Mouse (Mus musculus) forebrain, postnatal 0 days (tissue): ENCODE measurements around the gene Pde4d. TPM values are rescaled to one million over a fixed set of nuclear protein-coding genes. Genes with fewer than 3 reads are reported as not detected.

Experiments
- ATAC-seq: fragments of 200-750 bp; cut with Nextera tagmentation; 2 replicates; pipeline ENCODE4 v1.8.0; 2017; ENCODE audit warnings: mild to moderate bottlenecking, moderate library complexity
- DNase-seq: peaks from one replicate; pipeline ENCODE4 v3.0.0-alpha.2; 2015
- H3K27ac ChIP-seq: fragments of 300-500 bp; sonication (generic); 2 replicates; pipeline ENCODE4 v1.5.1; 2014; ENCODE audit warnings: low read depth, mild to moderate bottlenecking, antibody characterized with exemption, low read length, moderate library complexity, mixed read lengths
- H3K27me3 ChIP-seq: fragments of 300-500 bp; sonication (generic); 2 replicates; pipeline ENCODE4 v1.6.1; 2014; ENCODE audit warnings: mild to moderate bottlenecking, low read length, mixed read lengths; ENCODE audit not compliant: insufficient read depth
- H3K36me3 ChIP-seq: fragments of 300-500 bp; sonication (generic); 2 replicates; pipeline ENCODE4 v1.6.1; 2014; ENCODE audit warnings: mild to moderate bottlenecking, moderate library complexity; ENCODE audit not compliant: insufficient read depth
- H3K4me1 ChIP-seq: fragments of 300-500 bp; sonication (generic); 2 replicates; pipeline ENCODE4 v1.6.1; 2014; ENCODE audit warnings: antibody characterized with exemption; ENCODE audit not compliant: insufficient read depth
- H3K4me2 ChIP-seq: fragments of 300-500 bp; sonication (generic); 2 replicates; pipeline ENCODE4 v1.6.1; 2014; ENCODE audit warnings: low read depth, mild to moderate bottlenecking, moderate library complexity
- H3K4me3 ChIP-seq: fragments of 300-500 bp; sonication (generic); 2 replicates; pipeline ENCODE4 v1.5.1; 2014; ENCODE audit warnings: low read depth, low read length, mixed read lengths
- H3K9ac ChIP-seq: fragments of 300-500 bp; sonication (generic); 2 replicates; pipeline ENCODE4 v1.6.1; 2014; ENCODE audit warnings: mild to moderate bottlenecking
- H3K9me3 ChIP-seq: fragments of 300-500 bp; sonication (generic); 2 replicates; pipeline ENCODE4 v1.6.1; 2016; ENCODE audit warnings: low read length
- CTCF ChIP-seq: sonication (generic); IDR thresholded peaks from 2 replicates; pipeline ENCODE4 v1.5.1; 2016; ENCODE audit warnings: antibody characterized with exemption, control low read depth, low read depth
- WGBS: fragments of 180-500 bp; shearing (Covaris S2); extraction: QIAGEN DNeasy Blood & Tissue Kit; methylation state at CpG from one replicate; pipeline ENCODE4 v1.1.7; 2014; 5-methylcytosine and 5-hydroxymethylcytosine counted together
- polyA plus RNA-seq: library from polyadenylated mRNA; unstranded; fragments of >200 nt; fragmentation: Nextera tagmentation; extraction: Ambion mirVana; gene quantifications from 2 replicates; pipeline ENCODE4 v1.2.1, GENCODE M21; 2015
- total RNA-seq: library from RNA; depleted of rRNA; stranded (reverse); fragments of >200 nt; gene quantifications from 2 replicates; pipeline ENCODE4 v1.2.3, GENCODE M21; 2014

Gene Pde4d
- total and polyA plus RNA-seq, 2 experiments from 2014 or later, result 13.2 to 78.8 TPM

DNA sequence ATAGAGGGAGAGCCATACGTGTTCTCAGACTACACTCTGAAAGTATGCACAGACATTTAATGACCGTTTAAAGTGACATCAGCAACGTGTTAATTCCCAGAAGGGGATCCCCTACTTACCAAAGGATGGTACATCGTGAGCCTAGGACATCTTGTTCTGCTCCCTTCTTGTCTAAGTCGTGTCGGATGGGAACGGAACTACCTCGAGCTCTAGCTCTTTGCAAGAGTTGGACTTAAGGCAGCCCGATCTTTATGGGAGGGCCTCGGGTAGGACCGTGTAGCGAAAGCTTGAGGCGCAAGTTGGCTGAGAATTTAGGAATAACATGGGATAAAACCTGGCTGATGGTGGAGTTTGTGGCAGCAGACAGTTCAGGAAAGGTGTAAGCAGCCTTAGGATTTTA lies 1464.5 kb downstream of the Pde4d start:
- WGBS, result 95% methylated on average over 13 of the region's 13 CpGs
- ATAC-seq, result no peak
- H3K36me3 ChIP-seq, result no peaks in the 10 kb centered on the region

DNA sequence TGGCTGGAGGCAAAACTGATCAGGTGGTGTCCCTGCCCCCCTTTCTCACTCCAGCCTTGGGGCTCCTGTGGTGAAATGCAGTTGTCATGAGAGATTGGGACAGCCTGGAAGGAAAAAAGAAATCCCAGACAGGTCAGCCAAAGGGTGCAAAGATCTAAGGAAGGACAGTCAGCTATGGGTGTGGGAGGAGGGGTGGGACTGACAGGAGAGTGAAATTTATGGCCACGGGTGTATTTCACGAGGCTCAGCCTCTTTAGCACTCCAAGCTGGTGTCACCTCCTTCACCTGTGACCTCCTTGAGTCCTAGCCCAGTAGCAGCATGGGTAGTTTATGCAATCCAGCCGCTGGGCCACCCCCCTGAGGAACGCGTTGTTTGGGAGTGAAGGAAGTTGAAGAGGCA lies 1465.1 kb downstream of the Pde4d start:
- H3K4me1 ChIP-seq, result no peaks in the 10 kb centered on the region
- no peaks in the 10 kb centered on the region for H3K36me3 ChIP-seq
- no peaks in the 10 kb centered on the region for H3K9me3 ChIP-seq
- no peak overlapping the region for H3K4me2 ChIP-seq
- H3K27ac ChIP-seq, result no peak overlapping the region
- no peak for TF ChIP-seq CTCF
- ATAC-seq (no peak), DNase-seq (no peak)
- no peak overlapping the region for H3K9ac ChIP-seq
- no peak overlapping the region for H3K4me3 ChIP-seq
- no peaks in the 10 kb centered on the region for H3K27me3 ChIP-seq
- WGBS, result 78% methylated on average over 5 of the region's 5 CpGs

More for the DNA sequence above, 1464.5 kb downstream of the Pde4d start:
- Histone ChIP-seq H3K9me3 (no peaks in the 10 kb centered on the region), H3K27ac (no peak overlapping the region), H3K27me3 (no peaks in the 10 kb centered on the region), H3K4me3 (no peak overlapping the region), H3K4me2 (no peak overlapping the region), H3K4me1 (no peaks in the 10 kb centered on the region), H3K9ac (no peak overlapping the region)
- TF ChIP-seq CTCF, result no peak
- no peak for DNase-seq

DNA sequence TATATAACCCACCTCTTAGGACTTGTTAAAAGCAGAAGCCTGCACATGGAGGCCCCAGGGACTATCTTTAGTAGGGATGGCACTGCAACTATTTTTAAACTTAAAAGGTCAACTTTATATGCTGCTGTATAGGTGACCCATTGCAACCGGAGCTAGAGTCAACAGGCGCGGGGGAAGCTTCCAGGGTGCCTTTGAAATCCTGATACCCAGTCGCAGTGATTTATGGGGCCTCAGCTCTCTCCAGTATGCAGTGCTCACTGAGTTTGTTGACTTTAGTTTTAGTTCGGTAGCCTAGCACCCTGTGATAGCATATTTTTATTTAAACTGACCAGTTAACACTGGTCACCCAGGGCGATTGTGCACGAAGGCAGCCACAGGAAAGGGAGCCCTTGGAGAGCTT lies 1465.8 kb downstream of the Pde4d start:
- WGBS, result 84% methylated on average over 7 of the region's 7 CpGs
- ATAC-seq, result no peak
- H3K36me3 ChIP-seq, result no peaks in the 10 kb centered on the region
- no peaks in the 10 kb centered on the region for H3K27me3 ChIP-seq
- no peak for TF ChIP-seq CTCF
- no peaks in the 10 kb centered on the region for H3K4me1 ChIP-seq
- no peak overlapping the region for H3K9ac ChIP-seq
- no peak overlapping the region for H3K4me2 ChIP-seq
- H3K4me3 ChIP-seq, result no peak overlapping the region
- no peak overlapping the region for H3K27ac ChIP-seq
- no peaks in the 10 kb centered on the region for H3K9me3 ChIP-seq
- DNase-seq, result no peak

DNA sequence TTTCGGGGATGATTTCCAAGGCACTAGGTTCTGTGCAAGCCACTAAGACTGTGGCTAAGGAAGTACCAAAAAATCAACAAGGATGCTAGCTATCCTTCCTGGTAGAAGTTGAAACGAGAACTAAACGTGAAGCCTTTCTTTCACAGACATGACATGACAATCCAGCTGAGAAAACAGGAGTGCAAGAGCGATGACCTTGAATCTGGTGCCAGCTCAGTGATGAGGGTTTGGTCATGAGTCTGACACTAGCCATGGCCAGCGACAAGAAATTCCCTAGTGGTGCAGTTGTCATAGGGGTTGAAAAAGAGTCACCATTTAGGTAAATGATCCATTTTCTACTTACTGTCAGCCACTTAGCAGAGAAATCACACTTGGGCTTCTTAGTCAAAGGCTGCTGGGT lies 1466.2 kb downstream of the Pde4d start:
- TF ChIP-seq CTCF, result no peak
- H3K36me3 ChIP-seq, result no peaks in the 10 kb centered on the region
- no peaks in the 10 kb centered on the region for H3K27me3 ChIP-seq
- WGBS, result 78% methylated on average over 5 of the region's 5 CpGs
- no peak overlapping the region for H3K4me3 ChIP-seq
- H3K9me3 ChIP-seq, result no peaks in the 10 kb centered on the region
- H3K4me1 ChIP-seq, result no peaks in the 10 kb centered on the region
- H3K4me2 ChIP-seq, result no peak overlapping the region
- H3K27ac ChIP-seq, result no peak overlapping the region
- ATAC-seq (no peak), DNase-seq (no peak)
- no peak overlapping the region for H3K9ac ChIP-seq

DNA sequence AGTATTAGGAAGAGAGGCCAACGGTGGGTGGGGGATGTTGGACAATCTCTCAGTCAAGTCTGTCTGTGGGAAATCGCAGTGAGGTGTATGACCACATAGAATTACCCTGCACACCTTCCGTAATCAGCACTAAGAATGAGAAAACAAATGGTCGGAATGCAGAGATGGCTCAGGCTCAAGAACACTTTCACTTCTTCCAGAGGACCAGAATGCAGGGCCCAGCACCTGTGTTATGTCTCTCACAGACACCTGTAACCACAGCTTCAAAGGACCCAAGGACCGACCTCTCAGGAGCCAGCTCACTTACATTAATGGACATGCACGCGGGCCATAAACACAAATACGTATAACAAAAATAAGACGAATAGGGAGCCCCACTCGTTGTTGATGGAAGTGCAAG lies 1467.8 kb downstream of the Pde4d start:
- H3K27me3 ChIP-seq, result no peaks in the 10 kb centered on the region
- H3K4me1 ChIP-seq, result no peaks in the 10 kb centered on the region
- H3K36me3 ChIP-seq, result no peaks in the 10 kb centered on the region
- no peak overlapping the region for H3K27ac ChIP-seq
- no peak overlapping the region for H3K4me3 ChIP-seq
- TF ChIP-seq CTCF, result no peak
- ATAC-seq (no peak), DNase-seq (no peak)
- 89% methylated on average over 10 of the region's 10 CpGs for WGBS
- no peaks in the 10 kb centered on the region for H3K9me3 ChIP-seq
- H3K4me2 ChIP-seq, result no peak overlapping the region
- no peak overlapping the region for H3K9ac ChIP-seq

DNA sequence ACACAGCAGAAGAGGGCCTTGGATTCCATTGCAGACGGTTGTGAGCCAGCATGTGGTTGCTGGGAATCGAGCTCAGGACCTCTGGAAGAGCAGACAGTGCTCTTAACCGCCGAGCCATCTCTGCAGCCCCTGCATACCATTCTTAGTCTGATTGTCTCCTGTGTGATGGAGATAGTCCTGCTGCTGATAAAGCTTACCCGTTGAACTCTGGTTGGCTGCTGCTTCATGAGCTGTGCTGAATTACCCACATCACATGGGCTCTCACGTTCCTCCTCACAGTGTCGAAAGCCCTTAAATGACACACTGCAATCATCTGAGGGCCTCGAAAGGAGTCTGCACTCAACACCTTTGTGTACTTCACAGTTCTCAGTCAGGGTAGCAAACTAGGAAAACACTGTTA lies 1468.9 kb downstream of the Pde4d start:
- no peak for DNase-seq
- WGBS, result 67% methylated on average over 8 of the region's 8 CpGs
- H3K27ac ChIP-seq, result no peak overlapping the region
- no peaks in the 10 kb centered on the region for H3K36me3 ChIP-seq
- no peaks in the 10 kb centered on the region for H3K27me3 ChIP-seq
- H3K9me3 ChIP-seq, result no peaks in the 10 kb centered on the region
- H3K4me2 ChIP-seq, result no peak overlapping the region
- no peak for ATAC-seq
- H3K9ac ChIP-seq, result no peak overlapping the region
- no peak for TF ChIP-seq CTCF
- no peaks in the 10 kb centered on the region for H3K4me1 ChIP-seq
- H3K4me3 ChIP-seq, result no peak overlapping the region

DNA sequence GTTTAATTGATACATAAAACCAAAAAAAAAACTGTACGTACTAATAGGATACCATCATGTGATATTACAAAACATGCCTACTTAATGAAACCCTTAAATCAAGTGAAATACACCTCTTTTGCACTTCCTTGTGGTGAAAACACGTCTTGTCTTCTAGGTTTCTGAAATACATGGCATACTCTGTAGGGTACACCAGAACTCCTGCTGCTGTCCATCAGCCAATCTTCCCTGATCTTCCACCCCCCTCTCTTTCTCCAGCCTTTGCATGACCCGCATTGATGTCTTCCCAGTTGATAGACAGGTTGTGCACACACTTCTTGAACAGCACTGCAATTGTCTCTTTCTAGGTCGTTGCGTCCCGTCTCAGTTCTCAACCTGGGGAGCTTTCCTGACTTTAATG lies 1470.5 kb downstream of the Pde4d start:
- TF ChIP-seq CTCF, result no peak
- H3K27me3 ChIP-seq, result no peaks in the 10 kb centered on the region
- H3K4me3 ChIP-seq, result no peak overlapping the region
- 78% methylated on average over 6 of the region's 6 CpGs for WGBS
- H3K9ac ChIP-seq, result no peak overlapping the region
- no peak for DNase-seq
- H3K27ac ChIP-seq, result no peak overlapping the region
- no peaks in the 10 kb centered on the region for H3K4me1 ChIP-seq
- no peak for ATAC-seq
- H3K36me3 ChIP-seq, result no peaks in the 10 kb centered on the region
- no peak overlapping the region for H3K4me2 ChIP-seq
- no peaks in the 10 kb centered on the region for H3K9me3 ChIP-seq
